Comparison of ENCODE assay signal across 7 mouse cellular contexts in the genomic region with DNA sequence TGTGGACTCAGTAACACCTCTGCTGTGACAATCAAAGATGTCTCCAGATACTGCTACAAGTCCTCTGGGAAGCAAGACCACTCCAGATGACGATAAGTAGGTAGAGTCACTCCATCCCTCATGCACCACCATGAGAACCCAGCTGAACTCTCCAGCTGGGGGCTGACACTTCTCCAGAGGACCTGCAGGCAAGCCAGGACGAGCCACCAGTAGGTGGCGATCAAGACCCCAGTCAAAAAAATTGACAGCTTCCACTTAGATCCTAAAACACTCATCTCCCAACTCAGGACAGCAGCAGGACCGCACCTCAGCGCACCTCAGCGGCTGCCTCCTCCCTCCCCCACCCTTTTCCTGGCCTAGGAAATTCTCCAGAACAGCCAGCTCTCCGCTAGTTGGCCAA. TPM values are rescaled to one million over a fixed set of nuclear protein-coding genes. Genes with fewer than 3 reads are reported as not detected.
A peak's percentile ranks its signal among the peaks of the same experiment; 100 is the strongest.
DNase-seq lines count a peak whose midpoint lies in the region; ATAC-seq lines count a peak whose summit lies in the region.

No protein-coding gene starts in this region.

- no peak overlapping the region for H3K4me2 ChIP-seq in forebrain, embryonic 14.5 days (ENCODE audit: low read length)
- H3K4me2 ChIP-seq in hindbrain, embryonic 13.5 days = no peak overlapping the region

- H3K9ac ChIP-seq in forebrain, embryonic 14.5 days (ENCODE audit: low read length) = no peak overlapping the region
- no peak overlapping the region for H3K9ac ChIP-seq in hindbrain, embryonic 13.5 days

- no peaks in the 10 kb centered on the region for H3K9me3 ChIP-seq in forebrain, embryonic 14.5 days (replicated peaks; ENCODE audit: control insufficient read depth, low read length)
- no peaks in the 10 kb centered on the region for H3K9me3 ChIP-seq in hindbrain, embryonic 13.5 days

- H3K4me3 ChIP-seq in forebrain, embryonic 14.5 days (ENCODE audit: low read depth, low read length) = no peak overlapping the region
- no peak overlapping the region for H3K4me3 ChIP-seq in hindbrain, embryonic 13.5 days

- ATAC-seq in forebrain, embryonic 14.5 days = peak; percentile 54
- ATAC-seq in hindbrain, embryonic 13.5 days (ENCODE audit: low FRiP score) = peak; percentile 53; the same call in 1 of the 2 replicates
- ATAC-seq in megakaryocyte progenitor cell, adult 5-6 weeks (replicated peaks; ENCODE audit: poor library complexity) = peak; percentile 76

- peak; percentile 81 for DNase-seq in NIH3T3 (ENCODE audit: low read depth)
- DNase-seq in c-Kit-positive CD71-positive TER-119-negative erythroid progenitor cells, embryonic 14.5 days (ENCODE audit: low read depth) = peak; percentile 14
- DNase-seq in forebrain, embryonic 14.5 days (ENCODE audit: low spot score) = peak; percentile 76
- peak; percentile 71 to 82 for DNase-seq in layer of hippocampus, postnatal 14 days (ENCODE audit: low spot score in 2 of 2)
- DNase-seq in right cerebral cortex, postnatal 4 days = peak; percentile 77

- no peak overlapping the region for H3K27ac ChIP-seq in forebrain, embryonic 14.5 days (ENCODE audit: low read depth, low read length)
- H3K27ac ChIP-seq in hindbrain, embryonic 13.5 days = no peak overlapping the region

- no peaks in the 10 kb centered on the region for H3K27me3 ChIP-seq in forebrain, embryonic 14.5 days (replicated peaks; ENCODE audit: control insufficient read depth, insufficient read depth, low read length)
- 0 out of 2 replicates have a peak, but pooled peaks cover 7% of the 10 kb centered on the region for H3K27me3 ChIP-seq in hindbrain, embryonic 13.5 days

- WGBS in forebrain, embryonic 14.5 days = 7% methylated on average over 7 of the region's 7 CpGs
- WGBS in hindbrain, embryonic 13.5 days = 11% methylated on average over 7 of the region's 7 CpGs

- no peaks in the 10 kb centered on the region for H3K36me3 ChIP-seq in forebrain, embryonic 14.5 days (ENCODE audit: control insufficient read depth, insufficient read depth, low read length)
- no peaks in the 10 kb centered on the region for H3K36me3 ChIP-seq in hindbrain, embryonic 13.5 days

- H3K4me1 ChIP-seq in forebrain, embryonic 14.5 days (ENCODE audit: control insufficient read depth, insufficient read depth, low read length) = peaks cover 4% of the 10 kb centered on the region
- peaks cover 16% of the 10 kb centered on the region for H3K4me1 ChIP-seq in hindbrain, embryonic 13.5 days (replicated peaks)

RNA-seq across cellular contexts. Expression of gene Cacnb4, which starts 43.8 kb away (rescaled TPM):
- 10.6 and 13.5 TPM in 2 replicates for polyA plus RNA-seq in forebrain, embryonic 14.5 days (2014; fragmentation: Nextera tagmentation; extraction: Ambion mirVana)
- polyA plus RNA-seq in hindbrain, embryonic 13.5 days (2015; fragmentation: Nextera tagmentation; extraction: Ambion mirVana) = 11.0 and 13.3 TPM in 2 replicates
- 10 to 100 TPM; 61.0 to 72.8 TPM for total RNA-seq in layer of hippocampus, postnatal 14 days (2021)
- not detected in 2 replicates for total RNA-seq in megakaryocyte progenitor cell, adult 5-6 weeks (2015)
- not detected in 2 replicates for total RNA-seq in megakaryocyte progenitor cell, adult 5-6 weeks (2017)

Comparison
In these comparisons a context has a peak if more than half of its experiments do, and no peak if none do; other contexts are left out.
1. DNase-seq: peak in every context shown above with its lines; median percentile 81 in NIH3T3; 77 in right cerebral cortex, postnatal 4 days; 76 in layer of hippocampus, postnatal 14 days; 76 in forebrain, embryonic 14.5 days; 14 in c-Kit-positive CD71-positive TER-119-negative erythroid progenitor cells, embryonic 14.5 days.
2. RNA of gene Cacnb4, which starts 43.8 kb away (total RNA-seq): 61.0 to 72.8 TPM in layer of hippocampus, postnatal 14 days; not detected in megakaryocyte progenitor cell, adult 5-6 weeks; every median in the first group is over 10 times any median in the second.
3. Peak in every context shown above with its lines, with median percentiles within 50 percentile points of each other: ATAC-seq.